Mouse (Mus musculus) kidney, adult 11 months (tissue): ENCODE data around the gene Efhd2.

Source experiments
- DNase-seq: peaks from one replicate; pipeline ENCODE4 v3.0.0; 2022

Gene Efhd2

GRCm38 (mm10) chr4:141879875-141880274 is 5.2 kb upstream of the Efhd2 start:
- DNase-seq: no peak

- DNase-seq: no peak
These were observed 4.4 kb upstream of the Efhd2 start for GRCm38 (mm10) chr4:141879074-141879473.

GRCm38 (mm10) chr4:141878621-141879020 is 3.9 kb upstream of the Efhd2 start:
- no peak for DNase-seq

GRCm38 (mm10) chr4:141875481-141876108 is 875 bp upstream of the Efhd2 start:
- no peak for DNase-seq

- no peak for DNase-seq
These were observed 564 bp downstream of the Efhd2 start for GRCm38 (mm10) chr4:141874111-141874600.

- DNase-seq: no peak
These were observed 1.7 kb downstream of the Efhd2 start for GRCm38 (mm10) chr4:141872977-141873376.

GRCm38 (mm10) chr4:141871909-141872308 is 2.8 kb downstream of the Efhd2 start:
- DNase-seq: no peak

GRCm38 (mm10) chr4:141871333-141871725 is 3.4 kb downstream of the Efhd2 start:
- DNase-seq: no peak

- DNase-seq: peak; percentile 80
These were observed 3.9 kb downstream of the Efhd2 start for GRCm38 (mm10) chr4:141870666-141871332.

GRCm38 (mm10) chr4:141869436-141870215 is 5.1 kb downstream of the Efhd2 start:
- DNase-seq: no peak

GRCm38 (mm10) chr4:141868051-141868450 is 6.7 kb downstream of the Efhd2 start:
- DNase-seq: no peak

- peak; percentile 31 for DNase-seq
These were observed 7.2 kb downstream of the Efhd2 start for GRCm38 (mm10) chr4:141867498-141867897.

GRCm38 (mm10) chr4:141866933-141867490 is 7.7 kb downstream of the Efhd2 start:
- DNase-seq: peak; percentile 69

- DNase-seq: peak; percentile 51
These were observed 9.1 kb downstream of the Efhd2 start for GRCm38 (mm10) chr4:141865600-141865999.

GRCm38 (mm10) chr4:141865006-141865405 is 9.7 kb downstream of the Efhd2 start:
- no peak for DNase-seq

- DNase-seq: no peak
These were observed 10.2 kb downstream of the Efhd2 start for GRCm38 (mm10) chr4:141864506-141864905.

GRCm38 (mm10) chr4:141863726-141864280 is 10.9 kb downstream of the Efhd2 start:
- no peak for DNase-seq

GRCm38 (mm10) chr4:141862867-141863266 is 11.9 kb downstream of the Efhd2 start:
- no peak for DNase-seq

GRCm38 (mm10) chr4:141861591-141862295 is 13.0 kb downstream of the Efhd2 start:
- DNase-seq: no peak

- DNase-seq: no peak
These were observed 14.4 kb downstream of the Efhd2 start for GRCm38 (mm10) chr4:141860246-141860841.

GRCm38 (mm10) chr4:141859351-141859750 is 15.4 kb downstream of the Efhd2 start:
- no peak for DNase-seq

GRCm38 (mm10) chr4:141858501-141858900 is 16.2 kb downstream of the Efhd2 start:
- peak; percentile 34 for DNase-seq
